Mouse (Mus musculus) small intestine, adult 2 months (tissue): ENCODE results near the gene Olfr612.

Source experiments
- CTCF ChIP-seq: fragments of 200-500 bp; IDR thresholded peaks from 2 replicates; pipeline ENCODE4 v1.5.1; 2012; ENCODE audit warnings: low read depth, mild to moderate bottlenecking, control low read depth, inconsistent platforms, low read length, moderate library complexity, mixed read lengths; ENCODE audit not compliant: insufficient replicate concordance, insufficient read length; ENCODE audit errors: extremely low read depth
- POLR2A ChIP-seq: fragments of 200-500 bp; IDR thresholded peaks from 2 replicates; pipeline ENCODE4 v1.6.1; 2012; ENCODE audit warnings: low read depth, mild to moderate bottlenecking, control low read depth, inconsistent platforms, low read length, moderate library complexity

DNA sequence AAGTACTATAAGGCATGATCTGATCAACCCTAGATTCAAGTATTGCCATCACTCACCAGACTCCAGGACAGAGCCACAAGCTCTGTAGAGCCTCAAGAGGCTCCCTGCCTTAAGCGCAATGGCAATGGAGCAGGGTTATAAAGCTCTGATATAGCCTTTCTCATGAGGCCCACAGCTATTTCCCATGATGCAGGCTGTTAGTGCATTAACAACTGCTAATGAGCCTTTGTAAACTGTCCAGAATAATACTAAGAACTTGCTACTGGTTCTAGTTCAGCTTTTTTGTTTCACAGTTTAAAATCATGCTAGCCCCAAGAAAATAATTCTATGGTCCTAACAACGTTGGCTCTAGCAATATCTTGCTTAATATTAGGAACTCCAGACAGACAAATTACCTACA, 30.5 kb downstream of the Olfr612 start, which contains the start of gene Olfr610:
- TF ChIP-seq CTCF, result no peak
- TF ChIP-seq POLR2A, result no peak
